Mouse (Mus musculus) neutrophil, adult 83 days (primary cell): Measurements from ENCODE around the gene Gm11492. TPM values are rescaled to one million over a fixed set of nuclear protein-coding genes. Genes with fewer than 3 reads are reported as not detected.

Source experiments
- total RNA-seq, 2 experiments: library from RNA; stranded (reverse); gene quantifications; one replicate each; pipeline ENCODE4 v1.2.4; 2023

The Gm11492 gene
- total RNA-seq: not detected

DNA sequence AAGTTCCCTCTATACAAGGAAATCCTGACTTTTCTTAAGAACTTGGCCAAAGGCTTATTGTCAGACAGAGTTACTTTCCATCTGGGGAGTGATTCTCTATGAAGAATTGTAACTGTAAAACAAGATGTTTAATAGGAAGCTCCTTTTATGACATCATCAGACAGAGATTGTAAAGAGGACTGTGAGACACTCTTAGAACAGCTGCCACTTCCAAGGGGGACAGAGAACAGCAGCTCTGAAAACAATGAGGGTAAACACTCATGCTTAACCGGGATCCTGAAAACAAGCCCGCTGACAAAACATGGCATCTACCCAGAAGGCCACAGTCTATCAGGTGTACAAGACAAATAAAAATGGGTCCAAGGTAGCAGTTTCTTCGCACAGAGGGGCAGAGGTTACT, at the start of gene Gm11492:
TSS of gene Gm11492 (plus strand) at position 153 of the 400 bp plus-strand sequence.

DNA sequence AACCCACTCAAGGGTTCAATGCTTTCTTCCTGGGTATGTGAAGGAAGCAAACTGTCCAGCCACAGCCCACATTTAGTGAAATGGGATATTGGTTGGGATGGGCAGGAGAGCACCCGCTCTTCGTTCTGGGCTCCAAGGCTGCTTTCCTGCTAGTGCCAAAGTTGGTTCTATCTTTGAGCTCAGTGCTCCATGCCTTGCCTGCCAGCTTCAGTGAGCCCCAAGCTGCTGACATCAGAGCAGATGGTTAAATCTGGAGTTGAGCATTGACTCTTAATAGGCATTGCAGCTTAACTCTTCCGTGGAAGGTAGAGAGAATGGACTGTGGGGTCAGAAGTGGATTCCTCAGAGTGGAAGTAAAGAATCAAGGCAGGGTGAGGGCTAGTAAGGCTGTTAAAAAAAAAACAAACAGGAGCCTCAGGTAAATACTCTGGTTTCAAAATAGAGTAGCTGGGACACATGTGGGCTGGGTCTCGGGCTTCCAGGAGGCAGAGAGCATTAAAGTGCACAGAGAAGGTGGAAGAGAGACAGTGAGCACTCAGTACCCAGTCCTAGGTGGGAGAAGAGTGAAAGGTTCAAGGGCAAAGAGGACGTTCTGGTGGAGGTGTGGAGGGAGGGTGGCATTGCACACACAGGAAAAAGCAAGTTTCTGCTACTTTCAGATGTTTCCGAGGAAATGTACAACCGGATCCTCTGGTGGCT, 2.0 kb downstream of the Gm11492 start, which contains the start of gene Sept4:
TSS of gene Sept4 (plus strand) at position 649 of the 699 bp plus-strand sequence.

DNA sequence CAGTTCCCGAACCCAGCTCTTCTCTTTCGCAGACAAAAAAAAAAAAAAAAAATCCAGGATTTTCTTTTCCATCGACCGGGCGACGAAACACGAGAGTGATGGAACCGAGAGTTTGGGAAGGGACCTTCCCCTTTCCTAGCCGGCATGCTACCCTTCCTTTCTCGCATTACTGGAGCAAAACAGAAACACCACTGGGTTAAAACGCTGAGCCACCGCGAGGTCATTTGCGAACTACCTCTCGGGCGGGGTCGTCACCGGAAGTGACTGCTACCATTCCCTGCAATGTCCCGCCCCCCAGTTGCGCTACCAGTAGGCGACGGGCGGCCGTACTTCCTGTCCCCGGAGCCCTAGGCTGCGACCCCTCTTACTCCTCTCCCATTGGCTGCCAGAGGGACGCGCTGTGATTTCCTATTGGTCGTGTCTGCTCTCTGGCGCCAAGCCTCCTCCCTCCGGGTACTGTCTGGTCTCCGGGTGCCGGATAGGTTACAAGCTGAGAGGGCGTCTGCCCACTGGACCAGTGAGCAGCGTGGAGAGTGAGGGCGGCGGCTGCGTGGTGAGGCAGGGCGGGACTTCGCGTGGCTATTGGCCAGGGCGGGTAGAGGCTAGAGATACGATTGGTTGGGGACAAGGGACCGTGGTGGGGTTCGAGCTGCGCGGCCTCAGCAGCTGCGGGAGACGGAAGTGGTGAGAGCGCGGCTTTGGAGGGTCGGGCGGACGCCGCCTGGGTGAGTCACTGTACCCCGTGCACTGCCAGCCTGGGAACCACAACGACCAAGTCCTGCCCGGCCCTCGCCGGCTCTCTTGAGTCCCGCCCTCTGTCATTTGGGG, 25.3 kb downstream of the Gm11492 start, which contains the start of gene Mtmr4:
TSS of gene Mtmr4 (plus strand) at position 637 of the 828 bp plus-strand sequence.

DNA sequence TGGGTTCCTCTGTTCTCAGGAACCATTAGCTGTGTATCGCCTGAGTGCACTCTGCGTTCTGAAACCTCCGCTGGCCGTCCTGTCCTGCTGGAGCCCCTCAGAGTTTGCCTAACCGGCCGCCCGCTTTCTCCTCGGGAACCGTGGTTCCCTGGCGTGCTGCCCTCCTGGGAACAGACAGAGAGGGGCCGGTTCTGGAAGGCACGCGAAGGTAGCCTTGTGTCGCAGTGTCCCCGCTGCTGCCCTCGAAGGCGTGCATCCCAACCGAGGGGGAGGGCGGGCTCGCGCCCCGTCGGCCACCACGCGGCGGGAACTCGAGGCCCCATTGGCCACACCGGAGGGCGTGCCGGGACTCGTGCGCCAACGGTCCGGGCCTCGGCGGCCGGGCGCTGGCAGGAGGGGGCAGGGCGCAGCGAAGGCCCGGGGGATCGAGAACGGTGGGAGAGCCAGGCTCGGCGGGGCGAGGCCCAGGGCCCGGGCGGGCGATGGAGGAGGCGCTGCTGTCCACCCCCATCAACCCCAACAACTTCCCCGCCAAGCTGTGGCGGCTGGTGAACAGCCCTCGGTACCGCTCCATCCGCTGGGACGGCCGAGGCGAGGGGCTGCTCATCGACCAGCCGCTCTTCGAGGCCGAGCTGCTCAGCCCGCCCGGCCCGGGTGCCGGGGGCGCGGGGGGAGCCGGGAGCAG, 50.5 kb downstream of the Gm11492 start, which contains the start of gene Hsf5:
TSS of gene Hsf5 (plus strand) at position 375 of the 685 bp plus-strand sequence.

Other genes starting within 250 kb of the Gm11492 start
- 1 to 10 TPM in 1 of 2 experiments, under 1 TPM in 1; 0.75 to 1.7 TPM for gene Ppm1e, start 207.6 kb upstream of the Gm11492 start, total RNA-seq
- gene Rad51c, start 161.7 kb upstream of the Gm11492 start, total RNA-seq: 1 to 10 TPM; 4.5 to 4.7 TPM
- under 1 TPM; 0.44 to 0.46 TPM for gene Tex14, start 161.6 kb upstream of the Gm11492 start, total RNA-seq
- 1 to 10 TPM; 2.4 to 3.4 TPM for gene Sept4, start 2.2 kb downstream of the Gm11492 start, total RNA-seq
- gene Mtmr4, start 25.5 kb downstream of the Gm11492 start, total RNA-seq: 10 to 100 TPM; 22.0 to 25.0 TPM
- gene Hsf5, start 50.5 kb downstream of the Gm11492 start, total RNA-seq: under 1 TPM in 1 of 2 experiments, not detected in 1; 0.09 TPM
- 1 to 10 TPM in 1 of 2 experiments, under 1 TPM in 1; 0.88 to 3.1 TPM for gene Rnf43, start 96.1 kb downstream of the Gm11492 start, total RNA-seq
- gene Supt4a, start 170.9 kb downstream of the Gm11492 start, total RNA-seq: 100 to 1,000 TPM; 111 to 117 TPM
- 10 to 100 TPM; 22.2 to 23.4 TPM for gene Tspoap1, start 193.9 kb downstream of the Gm11492 start, total RNA-seq
- 100 to 1,000 TPM; 914 to 936 TPM for gene Mpo, start 226.9 kb downstream of the Gm11492 start, total RNA-seq